Mouse (Mus musculus) stomach, postnatal 0 days (tissue): ENCODE results near the gene Erfe. TPM values are rescaled to one million over a fixed set of nuclear protein-coding genes. Genes with fewer than 3 reads are reported as not detected.

Experiments used
- ATAC-seq: fragments of 200-750 bp; cut with Nextera tagmentation; 2 replicates; pipeline ENCODE4 v1.8.0; 2017; ENCODE audit not compliant: low FRiP score, low TSS enrichment
- DNase-seq: peaks from one replicate; pipeline ENCODE4 v3.0.0-alpha.2; 2016; ENCODE audit warnings: low spot score
- H3K27ac ChIP-seq: fragments of 300-500 bp; sonication (generic); replicated peaks from 2 replicates; pipeline ENCODE4 v1.5.1; 2014; ENCODE audit warnings: mild to moderate bottlenecking, control low read depth
- H3K27me3 ChIP-seq: fragments of 300-500 bp; sonication (generic); 2 replicates; pipeline ENCODE4 v1.6.1; 2014; ENCODE audit warnings: low read length; ENCODE audit not compliant: control insufficient read depth, insufficient read depth
- H3K36me3 ChIP-seq: fragments of 300-500 bp; sonication (generic); 2 replicates; pipeline ENCODE4 v1.6.1; 2014; ENCODE audit warnings: low read length, mixed read lengths; ENCODE audit not compliant: control insufficient read depth, insufficient read depth
- H3K4me1 ChIP-seq: fragments of 300-500 bp; sonication (generic); replicated peaks from 2 replicates; pipeline ENCODE4 v1.6.1; 2014; ENCODE audit warnings: antibody characterized with exemption; ENCODE audit not compliant: control insufficient read depth, insufficient read depth
- H3K4me2 ChIP-seq: fragments of 300-500 bp; sonication (generic); replicated peaks from 2 replicates; pipeline ENCODE4 v1.6.1; 2014; ENCODE audit warnings: low read depth, mild to moderate bottlenecking, control low read depth, moderate library complexity
- H3K4me3 ChIP-seq: fragments of 300-500 bp; sonication (generic); 2 replicates; pipeline ENCODE4 v1.5.1; 2014; ENCODE audit warnings: low read depth, low read length, control low read depth
- H3K9ac ChIP-seq: fragments of 300-500 bp; sonication (generic); 2 replicates; pipeline ENCODE4 v1.6.1; 2014; ENCODE audit warnings: mild to moderate bottlenecking, low read length, control low read depth, mixed read lengths
- H3K9me3 ChIP-seq: fragments of 300-500 bp; sonication (generic); 2 replicates; pipeline ENCODE4 v1.6.1; 2016; ENCODE audit warnings: low read length; ENCODE audit not compliant: control insufficient read depth
- CTCF ChIP-seq: IDR thresholded peaks from 2 replicates; pipeline ENCODE4 v1.5.1; 2016; ENCODE audit warnings: antibody characterized with exemption, low read depth, mild to moderate bottlenecking, moderate library complexity
- EP300 ChIP-seq: optimal IDR thresholded peaks from 2 replicates; pipeline ENCODE3; 2016; ENCODE audit warnings: antibody characterized with exemption
- WGBS: fragments of 180-500 bp; shearing (Covaris S2); extraction: QIAGEN DNeasy Blood & Tissue Kit; methylation state at CpG from one replicate; pipeline ENCODE4 v1.1.7; 2014; 5-methylcytosine and 5-hydroxymethylcytosine counted together
- polyA plus RNA-seq: library from polyadenylated mRNA; unstranded; fragments of >200 nt; fragmentation: Nextera tagmentation; extraction: Ambion mirVana; gene quantifications from 2 replicates; pipeline ENCODE4 v1.2.1, GENCODE M21; 2015

Erfe gene
- polyA plus RNA-seq, 1 experiment from 2014 or later: 1.2 TPM

DNA sequence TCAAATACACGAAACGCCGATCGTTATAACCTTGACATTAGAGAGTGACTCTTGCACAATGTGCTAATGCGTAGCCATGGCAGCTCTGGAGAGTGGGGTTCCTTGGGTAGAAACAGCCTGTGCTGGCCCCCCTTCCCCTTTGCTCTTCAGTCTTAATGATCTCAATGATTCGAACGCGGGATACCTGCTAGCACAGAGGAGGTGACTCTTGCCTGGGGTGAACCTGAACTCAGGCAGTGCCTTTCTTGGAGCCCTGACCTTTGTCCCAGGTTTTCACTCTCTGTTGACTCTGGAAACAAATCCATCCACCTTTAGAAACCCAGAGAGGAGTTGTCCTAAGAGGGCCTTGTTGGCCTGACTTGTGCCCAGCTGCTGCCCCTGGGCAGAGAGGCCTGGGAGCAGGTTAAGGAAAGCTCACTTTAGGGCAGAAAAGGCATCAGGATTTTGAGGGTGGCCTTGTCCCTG, 54.4 kb downstream of the Erfe start:
- no peak overlapping the region for H3K27ac ChIP-seq
- no peak for DNase-seq
- ATAC-seq: no peak
- no peaks in the 10 kb centered on the region for H3K27me3 ChIP-seq
- no peak overlapping the region for H3K4me3 ChIP-seq
- H3K4me1 ChIP-seq: no peaks in the 10 kb centered on the region
- peaks cover 23% of the 10 kb centered on the region for H3K36me3 ChIP-seq
- WGBS: 89% methylated on average over 8 of the region's 8 CpGs
- no peak overlapping the region for H3K4me2 ChIP-seq
- H3K9me3 ChIP-seq: no peaks in the 10 kb centered on the region
- TF ChIP-seq EP300 (no peak), CTCF (no peak)
- H3K9ac ChIP-seq: no peak overlapping the region

Other genes starting within 250 kb of the Erfe start
- 0.15 and 0.24 TPM in 2 replicates for gene Rbm44, start 221.3 kb upstream of the Erfe start, polyA plus RNA-seq
- gene Ramp1, start 186.6 kb upstream of the Erfe start, polyA plus RNA-seq: 10.5 and 11.5 TPM in 2 replicates
- 56.9 and 61.7 TPM in 2 replicates for gene Ube2f, start 116.1 kb upstream of the Erfe start, polyA plus RNA-seq
- 8.2 and 8.9 TPM in 2 replicates for gene Scly, start 68.1 kb upstream of the Erfe start, polyA plus RNA-seq
- 0.02 TPM in 1 of 2 replicates, not detected in the other for gene Espnl, start 44.4 kb upstream of the Erfe start, polyA plus RNA-seq
- 0.61 and 0.80 TPM in 2 replicates for gene Klhl30, start 15.4 kb upstream of the Erfe start, polyA plus RNA-seq
- gene Ilkap, start 32.4 kb downstream of the Erfe start, polyA plus RNA-seq: 58.1 and 60.1 TPM in 2 replicates
- 40.7 and 43.1 TPM in 2 replicates for gene Hes6, start 47.6 kb downstream of the Erfe start, polyA plus RNA-seq
- 2.4 and 2.8 TPM in 2 replicates for gene Per2, start 92.9 kb downstream of the Erfe start, polyA plus RNA-seq
- 3.0 and 3.1 TPM in 2 replicates for gene Traf3ip1, start 128.2 kb downstream of the Erfe start, polyA plus RNA-seq
- 1.6 and 2.3 TPM in 2 replicates for gene Asb1, start 174.1 kb downstream of the Erfe start, polyA plus RNA-seq